Mouse (Mus musculus) frontal cortex, postnatal 14 days (tissue): ENCODE measurements around the gene Lamp1.

Source experiments
- DNase-seq, 2 experiments: peaks; one replicate each; pipeline ENCODE4 v3.0.0; 2022; ENCODE audit warnings: low spot score in 2 of 2

Lamp1 gene

DNA sequence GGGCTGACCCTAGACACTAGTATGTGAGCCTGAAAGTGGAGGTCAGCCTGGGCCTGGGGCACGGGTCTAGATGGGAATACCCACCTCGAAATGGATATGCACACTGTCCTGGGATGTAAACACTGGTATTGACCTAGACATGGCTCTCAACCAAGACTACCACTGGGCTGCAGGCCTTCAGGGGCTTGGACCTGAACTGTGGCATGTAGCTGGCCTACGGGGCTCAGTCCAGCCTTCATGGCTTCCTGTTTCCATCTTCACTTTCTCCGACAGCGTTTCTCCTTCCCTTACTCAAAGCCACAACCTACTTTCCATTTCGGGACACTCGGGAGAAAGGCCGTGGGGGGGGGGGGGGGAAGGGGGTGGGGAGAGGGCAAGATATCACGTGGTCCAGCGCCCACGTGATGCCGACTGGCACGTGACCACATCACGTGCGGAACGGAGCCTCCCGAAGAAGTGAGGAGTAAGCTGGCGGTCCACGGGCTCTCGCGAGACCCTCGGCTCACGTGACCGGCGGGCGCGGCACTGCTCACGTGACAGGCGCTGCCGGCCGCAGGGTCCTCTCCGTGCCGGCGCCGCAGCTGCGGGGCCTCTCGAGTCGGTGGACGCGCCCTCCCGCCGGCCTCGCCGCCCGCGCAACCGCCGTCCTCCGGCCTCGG lies at the start of gene Lamp1:
Gene Lamp1 (plus strand): TSS at position 444 of the 659 bp plus-strand sequence.
- DNase-seq, result peak; percentile 98

DNA sequence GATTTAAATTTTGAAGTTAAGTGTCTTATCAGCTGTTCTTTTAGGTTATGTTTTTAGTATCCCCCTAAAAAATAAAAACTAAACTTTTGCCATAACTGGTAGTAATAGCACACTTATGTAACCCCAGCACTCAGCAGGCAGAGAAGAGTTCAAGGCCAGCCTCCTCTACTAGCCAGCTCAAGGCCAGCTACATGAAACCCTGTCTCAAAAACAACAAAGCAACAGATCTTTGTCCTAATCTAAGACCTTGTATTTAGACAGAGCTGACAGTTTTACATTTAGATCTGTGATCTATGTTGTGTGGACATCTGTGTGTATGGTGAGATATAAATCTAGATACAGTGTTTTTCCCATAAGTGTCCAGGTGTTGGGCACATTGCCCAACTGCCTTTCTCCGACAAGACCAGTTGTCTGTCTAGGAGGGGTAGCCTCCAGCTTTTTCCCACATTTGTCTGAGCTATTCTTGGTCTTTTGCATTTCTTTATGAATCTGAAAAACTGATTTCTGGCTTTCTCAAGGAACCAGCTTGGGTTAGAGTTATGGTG lies 49.5 kb upstream of the Lamp1 start:
- DNase-seq, result no peak

DNA sequence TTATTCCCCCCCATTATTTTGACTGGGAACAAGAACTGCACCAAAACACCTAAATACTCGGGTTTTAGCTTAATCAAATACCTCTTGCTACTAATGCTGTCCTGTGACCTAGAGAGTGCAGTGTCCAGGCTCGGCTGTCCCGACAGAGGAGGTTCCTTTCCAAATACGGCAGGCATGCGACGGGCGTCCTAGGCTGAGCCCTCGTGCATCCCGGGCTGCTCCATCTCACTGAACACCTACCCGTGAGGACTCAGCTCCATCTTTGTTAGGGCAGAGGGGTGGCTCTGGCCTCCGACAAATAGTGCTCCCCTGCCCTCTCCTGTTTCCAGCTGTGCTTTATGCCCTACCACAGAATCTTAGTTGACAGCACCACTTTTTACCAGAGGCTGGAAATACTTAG lies 47.0 kb upstream of the Lamp1 start:
- DNase-seq, result no peak

DNA sequence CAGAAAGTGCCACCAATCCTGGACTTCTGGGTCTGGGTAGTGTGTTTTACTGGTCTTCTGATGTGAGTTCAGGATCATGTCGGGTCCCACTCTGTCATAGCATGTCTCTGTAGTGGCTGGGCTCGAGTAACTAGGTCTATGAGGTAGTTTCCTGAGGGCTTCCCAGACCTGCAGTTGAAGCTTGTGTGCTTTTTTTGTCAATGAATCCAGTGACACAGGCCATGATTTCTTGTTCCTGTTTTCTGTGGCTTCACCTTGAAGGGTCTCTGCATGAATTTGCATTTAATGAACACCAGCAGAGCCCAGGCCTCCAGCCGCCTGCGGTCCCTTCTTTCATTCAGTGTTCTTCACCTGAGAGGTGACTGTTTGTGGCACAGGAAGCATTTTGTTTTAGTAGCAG lies 45.7 kb upstream of the Lamp1 start:
- DNase-seq, result no peak

DNA sequence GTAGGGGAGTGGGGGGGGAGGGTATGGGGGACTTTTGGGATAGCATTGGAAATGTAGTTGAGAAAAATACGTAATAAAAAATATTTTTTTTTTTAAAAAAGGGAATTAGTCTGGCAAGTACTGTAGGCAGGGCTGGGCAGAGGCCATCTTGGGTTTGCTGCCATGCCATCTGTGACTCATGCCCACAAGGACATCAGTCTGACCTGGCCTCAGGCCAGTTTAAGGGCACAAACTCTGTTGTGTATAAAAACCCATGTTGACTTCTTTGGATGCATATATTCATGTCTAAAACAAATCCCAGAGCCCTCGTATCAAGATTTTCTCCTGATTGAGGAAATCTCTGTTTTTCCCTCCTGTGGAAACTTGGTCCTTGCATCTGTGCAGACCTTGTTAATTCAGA lies 41.9 kb upstream of the Lamp1 start:
- DNase-seq, result no peak

DNA sequence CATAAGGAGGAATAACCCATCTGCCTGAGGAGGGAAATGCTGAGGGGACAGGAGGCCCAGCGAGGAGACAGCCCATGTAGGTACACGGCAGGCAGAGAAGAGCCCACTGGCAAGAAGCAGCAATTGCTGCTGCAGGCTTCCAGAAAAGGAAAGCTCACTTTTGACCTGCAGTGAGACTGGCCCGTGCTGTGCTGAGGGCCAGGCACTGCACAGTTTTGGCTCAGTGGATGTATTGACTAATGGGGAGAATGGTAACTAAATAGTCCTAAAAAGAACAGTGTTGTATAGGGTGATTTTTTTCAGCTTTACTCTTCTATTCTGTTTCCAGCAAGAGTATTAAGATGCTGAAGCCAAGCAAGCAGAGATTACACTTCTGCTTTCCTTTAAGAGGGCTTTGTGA lies 40.4 kb upstream of the Lamp1 start:
- no peak for DNase-seq

DNA sequence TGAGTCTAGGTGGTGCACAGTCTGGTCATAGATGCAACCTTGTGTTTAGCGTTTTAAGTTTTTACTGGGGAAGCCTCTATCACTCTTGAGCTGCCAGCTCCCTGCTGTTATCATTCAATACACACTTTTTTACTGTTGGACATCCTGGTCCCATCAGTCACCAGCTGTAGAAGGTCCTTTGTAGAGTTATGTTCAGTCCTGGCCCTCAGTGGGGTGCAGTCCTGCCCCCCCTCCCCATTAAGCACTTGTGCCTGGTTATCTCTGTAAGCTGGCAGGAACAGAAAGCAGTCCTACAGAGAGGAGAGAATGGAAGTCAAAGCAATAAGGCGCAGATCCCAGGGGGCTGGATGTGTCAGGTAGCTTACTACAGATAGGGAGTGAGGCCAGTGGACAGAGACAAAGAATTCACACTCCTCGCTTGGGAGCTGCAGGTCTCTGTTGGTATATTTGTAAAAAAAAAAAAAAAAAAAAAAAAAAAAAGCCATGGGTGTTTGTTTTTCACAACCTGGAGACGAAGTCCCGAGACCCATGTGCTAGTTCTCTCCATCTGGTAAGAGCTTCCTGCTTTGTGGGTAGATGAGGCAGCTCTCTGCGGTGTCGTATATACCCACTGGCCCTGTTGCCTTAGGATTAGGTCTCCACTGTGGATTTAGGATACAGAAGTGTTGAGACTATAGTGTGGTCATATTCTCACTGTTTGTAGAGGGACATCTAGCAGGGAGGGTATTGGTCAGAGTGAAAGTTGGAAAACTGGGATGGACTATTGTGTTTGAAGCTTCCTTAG lies 37.9 kb upstream of the Lamp1 start:
- no peak for DNase-seq

DNA sequence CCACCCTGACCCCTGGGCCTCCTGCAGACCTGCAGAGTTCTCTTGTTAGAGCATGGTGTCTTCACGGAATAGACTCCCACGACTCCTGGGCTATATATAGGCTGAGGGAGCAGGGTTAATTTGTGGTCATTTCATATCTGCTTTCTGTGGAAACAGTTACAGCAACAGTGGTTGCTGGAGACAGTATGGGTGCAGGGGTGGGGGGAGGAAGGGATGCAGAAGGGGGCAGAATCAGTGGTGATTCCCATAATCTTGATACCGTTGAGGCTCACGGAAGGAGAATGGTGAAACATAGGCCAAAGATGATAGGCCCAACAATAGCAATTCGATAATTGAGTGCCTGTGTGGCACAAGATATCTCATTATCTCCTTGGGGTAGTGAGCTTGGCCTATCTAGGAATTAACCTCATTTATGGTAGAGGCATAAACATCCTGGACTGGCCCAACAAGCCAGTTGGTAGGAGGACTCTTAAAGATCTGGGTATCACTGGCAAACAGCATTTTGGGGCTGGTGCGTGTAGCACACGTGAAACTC lies 36.0 kb upstream of the Lamp1 start:
- DNase-seq, result no peak

DNA sequence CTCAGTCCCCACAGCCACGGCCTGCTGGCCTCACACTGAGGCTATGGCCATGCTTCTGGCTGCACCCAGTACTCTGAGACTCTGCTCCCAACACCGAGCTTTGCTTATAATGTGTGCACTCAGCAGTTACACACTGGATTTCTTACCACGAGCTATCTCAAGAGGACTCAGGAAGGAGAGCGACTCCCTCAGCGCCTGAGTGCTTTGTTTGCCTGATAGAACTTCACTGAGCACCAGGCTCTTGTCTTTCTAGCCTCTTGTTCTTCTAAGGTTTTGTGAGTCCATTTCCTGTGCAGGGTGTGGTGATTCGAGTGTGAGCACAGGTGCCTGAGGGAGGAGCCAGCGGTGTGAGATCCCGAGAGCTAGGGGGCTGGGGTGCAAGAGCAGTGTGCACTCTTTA lies 34.1 kb upstream of the Lamp1 start:
- no peak for DNase-seq

DNA sequence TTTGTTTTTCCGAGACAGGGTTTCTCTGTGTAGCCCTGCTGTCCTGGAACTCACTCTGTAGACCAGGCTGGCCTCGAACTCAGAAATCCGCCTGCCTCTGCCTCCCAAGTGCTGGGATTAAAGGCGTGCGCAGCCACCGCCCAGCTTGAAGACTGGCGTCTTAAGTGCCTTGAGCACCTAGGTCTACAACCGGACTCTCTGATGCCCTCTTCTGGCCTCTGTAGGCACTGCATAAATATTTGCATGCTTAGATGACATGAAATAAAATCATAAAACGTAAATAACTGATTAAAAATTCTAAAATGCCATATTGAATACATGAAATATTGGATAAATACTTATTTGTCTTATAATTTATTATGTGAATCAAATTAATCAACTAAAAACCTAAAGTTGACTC lies 26.7 kb upstream of the Lamp1 start:
- DNase-seq, result peak in 1 of 2 experiments; percentile 36

DNA sequence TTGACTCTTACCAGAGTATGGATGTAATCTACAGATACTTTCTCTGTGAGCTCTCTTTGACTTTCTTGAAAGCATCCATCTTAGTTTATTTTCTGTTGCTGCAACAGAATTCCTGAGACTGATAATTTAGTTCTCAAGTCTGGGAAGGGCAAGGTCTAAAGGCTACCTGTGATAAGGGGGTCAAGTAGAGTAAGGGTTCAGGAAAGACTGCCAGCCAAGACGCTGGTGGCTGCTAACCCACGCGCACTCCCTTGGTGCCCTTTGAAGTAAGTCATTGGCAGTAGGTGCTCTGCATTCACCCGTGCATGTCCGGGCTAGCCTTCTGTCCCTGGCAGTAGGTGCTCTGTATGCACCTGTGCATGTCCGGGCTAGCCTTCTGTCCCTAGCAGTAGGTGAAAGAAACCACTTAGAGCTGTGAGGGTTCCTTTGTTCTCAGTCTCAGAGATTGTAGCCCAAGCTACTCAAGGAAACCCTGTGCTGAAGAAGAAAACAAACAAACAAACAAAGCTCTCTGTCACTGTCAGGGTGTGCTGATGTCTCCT lies 19.2 kb upstream of the Lamp1 start:
- DNase-seq, result no peak

DNA sequence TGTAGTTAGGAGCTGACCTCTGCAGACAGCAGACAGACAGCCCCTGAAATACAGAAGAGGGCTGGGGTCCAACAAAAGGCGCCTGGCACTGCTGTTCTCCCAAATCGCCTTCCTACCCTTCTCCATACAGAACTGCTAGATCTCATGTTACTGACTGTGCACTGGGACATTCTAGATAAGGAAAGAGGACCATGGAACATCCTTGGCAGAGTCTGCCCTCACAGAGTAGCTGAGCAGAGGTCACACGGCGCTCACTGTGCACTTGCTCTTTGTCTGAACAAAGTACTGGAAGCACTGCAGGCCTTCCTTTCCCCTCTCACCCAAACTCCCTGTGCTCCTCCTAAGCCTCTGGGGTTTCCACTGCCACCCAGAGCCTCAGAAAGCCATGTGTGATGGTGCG lies 17.3 kb upstream of the Lamp1 start:
- DNase-seq, result no peak

DNA sequence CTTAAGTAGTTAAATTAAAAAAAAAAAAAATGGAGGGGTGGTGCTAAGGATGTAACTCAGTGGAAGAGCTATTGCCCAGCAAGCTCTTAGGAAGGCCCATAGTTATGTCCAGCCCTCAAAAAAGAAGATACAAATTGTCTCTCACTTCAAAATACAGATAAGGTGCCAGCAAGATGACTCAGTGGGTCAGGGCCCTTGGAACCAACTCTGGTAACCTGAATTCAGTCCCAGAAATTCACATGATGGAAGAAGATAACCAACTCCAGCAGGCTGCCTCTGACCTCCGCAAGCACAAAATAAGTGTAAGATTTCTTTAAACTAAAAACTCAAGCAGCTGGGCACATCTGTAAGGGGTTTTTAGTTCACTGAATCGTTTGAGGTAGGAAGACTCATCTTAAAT lies 10.5 kb upstream of the Lamp1 start:
- DNase-seq, result no peak

DNA sequence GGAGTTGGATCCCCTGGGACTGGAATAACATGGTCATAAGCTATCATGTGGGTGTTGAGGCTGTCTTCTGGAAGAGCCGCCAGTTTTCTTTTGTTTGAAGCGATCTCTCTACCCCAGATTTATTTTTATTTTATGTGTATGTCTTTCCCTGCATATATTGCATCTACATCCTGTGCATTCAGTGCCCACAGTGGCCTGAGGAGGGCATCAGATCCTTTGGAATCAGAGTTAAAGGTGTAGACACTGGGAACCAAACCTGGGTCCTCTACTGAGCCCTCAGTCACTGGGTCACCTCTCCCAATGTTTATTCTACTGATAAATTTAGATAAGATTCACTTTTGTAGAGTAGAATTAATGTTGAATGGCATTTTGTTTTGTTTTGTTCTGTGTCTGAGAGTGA lies 9.7 kb upstream of the Lamp1 start:
- no peak for DNase-seq

DNA sequence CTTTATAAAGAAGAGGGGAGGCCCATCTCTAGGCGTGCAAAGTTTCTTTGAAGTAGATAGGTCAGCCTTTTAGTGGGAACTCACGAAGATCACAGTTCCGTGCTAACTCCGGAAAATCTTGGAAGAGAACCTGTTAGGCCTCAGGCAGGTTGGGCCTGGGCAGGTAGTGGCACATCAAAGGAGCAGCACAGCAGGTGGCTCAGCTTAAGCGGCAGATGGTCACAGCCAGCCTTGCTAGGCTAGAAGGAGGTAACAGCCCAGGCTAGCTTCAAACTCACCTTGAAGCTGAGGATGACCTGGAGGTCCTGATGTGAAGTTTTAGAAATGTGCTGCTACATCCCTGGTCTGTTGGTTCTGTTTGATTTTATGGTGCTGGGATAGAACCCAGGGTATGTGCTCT lies 9.1 kb upstream of the Lamp1 start:
- DNase-seq, result no peak

DNA sequence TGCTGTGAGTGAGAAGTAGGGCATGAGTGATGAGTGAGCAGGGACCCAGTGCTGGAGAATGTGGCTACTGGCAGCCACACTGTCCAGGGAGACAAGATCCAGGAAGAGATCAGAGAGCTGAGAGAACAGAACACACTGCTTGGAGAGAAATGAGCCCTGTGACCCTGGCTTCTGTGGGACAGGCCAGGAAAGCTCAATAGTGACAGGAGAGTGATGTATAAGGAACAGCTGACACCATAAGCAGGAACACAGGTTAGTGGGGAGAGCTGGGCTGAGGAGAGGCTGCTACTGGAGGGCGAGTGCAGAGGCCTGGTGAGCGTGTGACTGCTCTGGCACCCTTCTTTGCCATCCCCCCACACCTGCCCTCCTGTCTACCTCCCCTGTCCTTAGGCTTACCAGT lies 8.0 kb upstream of the Lamp1 start:
- DNase-seq, result no peak

DNA sequence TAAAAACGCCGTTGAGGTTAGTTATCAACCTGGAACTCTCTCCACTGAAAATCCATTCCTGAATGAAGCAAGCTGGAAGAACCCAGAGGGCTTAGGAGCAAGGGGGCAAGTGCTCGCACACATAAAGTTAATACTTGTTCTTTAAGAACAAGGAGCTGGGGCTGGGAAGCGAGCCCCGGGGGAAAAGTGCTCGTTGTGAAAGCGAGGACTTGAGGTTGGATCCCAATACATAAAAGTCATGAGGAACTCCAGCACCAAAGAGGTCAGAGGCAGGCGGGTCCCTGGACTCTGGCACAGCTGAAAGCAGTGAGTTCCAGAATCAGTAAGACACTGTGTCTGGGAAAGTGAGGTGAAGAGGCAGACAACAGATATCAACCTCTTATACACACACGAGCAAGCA lies 4.9 kb upstream of the Lamp1 start:
- DNase-seq, result no peak

DNA sequence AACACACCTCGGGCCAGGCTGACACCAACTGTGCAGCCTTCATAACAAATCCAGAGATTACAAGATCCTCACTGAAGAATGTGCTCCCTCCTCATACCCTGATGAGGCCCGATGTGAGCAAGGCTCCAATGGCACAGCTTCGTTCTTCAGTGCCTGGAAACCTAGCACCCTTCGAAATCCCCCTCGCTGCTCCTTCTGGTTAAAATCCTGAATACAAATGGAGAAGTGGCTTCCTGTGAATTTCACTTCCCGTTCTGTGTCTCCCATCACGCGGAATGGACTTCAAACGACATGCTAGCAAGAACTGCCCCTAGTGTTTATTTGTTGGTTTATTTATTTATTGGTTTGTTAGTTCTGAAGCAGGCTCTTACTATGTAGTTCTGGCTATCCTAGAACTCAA lies 3.6 kb upstream of the Lamp1 start:
- no peak for DNase-seq

DNA sequence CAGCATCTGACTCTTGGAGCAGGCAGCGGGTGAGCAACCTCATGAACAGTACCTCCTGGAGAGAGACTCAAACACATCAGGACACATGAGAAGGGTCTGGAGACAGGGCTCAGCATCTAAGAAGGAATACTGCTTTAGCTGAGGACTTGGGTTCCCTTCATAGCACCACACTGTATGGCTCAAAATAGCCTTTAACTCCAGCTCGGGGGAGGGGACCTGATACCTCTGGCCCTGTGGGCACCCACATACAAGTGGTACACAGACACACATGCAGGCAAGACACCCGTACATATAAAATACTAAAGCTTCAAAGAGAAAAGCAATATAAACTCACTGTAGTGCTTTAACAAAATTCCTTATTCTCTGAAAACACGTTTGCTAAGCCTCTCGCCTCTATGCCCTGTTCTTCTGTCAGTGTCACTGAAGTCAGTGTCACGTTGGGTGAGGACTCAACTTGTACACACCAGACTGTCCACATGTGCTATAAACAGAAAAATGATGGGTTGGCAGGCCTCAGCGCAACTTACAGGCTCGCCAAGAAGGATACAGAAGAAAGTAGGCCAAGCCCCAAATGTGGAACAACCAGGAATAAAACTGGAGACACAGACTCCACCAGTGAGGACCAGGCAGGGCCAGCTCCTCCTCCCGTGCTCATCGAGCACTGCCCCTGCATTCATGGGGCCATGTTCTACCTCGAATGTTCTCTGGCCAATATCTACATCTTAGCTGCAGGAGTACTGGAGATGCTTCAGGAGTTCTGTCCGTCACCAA lies 2.4 kb upstream of the Lamp1 start:
- peak in 1 of 2 experiments; percentile 29 for DNase-seq

DNA sequence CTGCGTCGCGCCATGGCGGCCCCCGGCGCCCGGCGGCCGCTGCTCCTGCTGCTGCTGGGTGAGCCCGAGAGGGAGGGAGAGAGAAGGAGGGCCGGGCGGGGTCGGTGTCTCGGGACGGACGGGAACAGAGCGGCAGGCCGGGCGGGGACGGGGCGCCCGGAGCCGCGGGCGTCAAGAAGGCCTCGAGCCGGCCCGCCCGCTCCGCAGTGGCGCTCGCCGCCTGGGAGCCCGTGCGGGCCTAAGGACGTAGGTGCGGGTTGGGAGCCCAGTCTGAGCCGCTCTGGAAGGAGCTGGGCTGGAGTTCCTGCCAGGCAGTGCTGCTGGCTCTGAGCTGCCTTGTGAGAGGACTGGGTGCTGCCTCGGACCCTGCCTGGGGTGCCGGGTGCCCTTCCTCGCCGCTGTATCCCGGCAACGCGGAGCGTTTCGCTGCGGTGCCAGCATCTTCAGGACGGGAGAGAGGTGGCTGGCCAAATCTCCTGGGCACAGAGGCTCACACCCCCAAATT lies 468 bp downstream of the Lamp1 start:
- peak in 1 of 2 experiments; percentile 17 for DNase-seq

DNA sequence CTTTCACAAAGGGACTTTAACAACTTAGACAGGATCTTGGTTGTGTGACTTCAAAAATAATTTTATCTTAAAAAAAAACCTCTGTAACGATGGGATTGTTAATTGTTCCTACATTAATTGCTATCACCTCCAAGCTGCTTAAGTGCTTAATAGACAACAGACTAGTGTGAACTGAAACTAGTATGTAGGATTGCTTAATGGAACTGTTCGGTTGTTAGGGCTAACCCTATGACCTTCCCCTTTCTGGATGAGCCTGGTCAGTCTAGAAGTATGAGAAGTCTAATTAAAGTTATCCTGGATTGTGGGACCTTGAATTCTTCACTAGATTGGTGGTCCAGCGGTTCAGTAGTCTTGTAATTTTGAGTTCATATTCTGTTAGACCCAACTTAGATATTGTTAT lies 1.7 kb downstream of the Lamp1 start:
- no peak for DNase-seq

DNA sequence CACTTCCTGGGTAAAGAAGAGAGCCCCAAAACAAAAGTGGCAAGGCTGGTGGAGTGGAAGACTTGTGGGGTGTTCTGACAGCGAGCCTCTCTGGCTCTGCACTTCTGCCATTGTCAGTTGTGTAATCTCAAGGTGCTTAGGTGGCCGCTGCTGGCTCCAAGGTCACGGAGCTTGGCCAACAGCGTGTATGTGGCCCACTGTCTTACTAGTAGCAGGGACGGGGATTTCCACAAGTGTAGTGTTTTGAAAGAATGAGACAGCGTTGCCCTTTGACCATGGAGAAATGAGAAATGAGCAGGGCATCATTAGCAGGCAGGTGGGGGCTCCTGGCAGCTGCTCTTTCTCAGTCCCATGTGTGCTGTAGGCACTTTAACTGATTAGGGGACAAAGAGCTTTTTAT lies 3.1 kb downstream of the Lamp1 start:
- DNase-seq, result no peak
